Mouse (Mus musculus): ENCODE measurements at regions not wholly inside any gene's neighbourhood (a gene's known extent, or its start where the extent isn't known, plus 50 kb on each side); places are given as distances from the start of the nearest gene placed in this dataset.

- no peak for DNase-seq (ENCODE audit: inconsistent age in 2 of 2, low spot score in 1 of 2)
Observed at GRCm38 (mm10) chr13:101931264-101931663, 163.2 kb upstream of the Pik3r1 start.

- DNase-seq (ENCODE audit: inconsistent age in 2 of 2, low spot score in 1 of 2): no peak
Observed at GRCm38 (mm10) chr13:101931882-101932281, 163.9 kb upstream of the Pik3r1 start.

- DNase-seq (ENCODE audit: inconsistent age in 2 of 2, low spot score in 1 of 2): no peak
Observed at GRCm38 (mm10) chr13:101935843-101936242, 167.8 kb upstream of the Pik3r1 start.

GRCm38 (mm10) chr13:101954521-101954920 is 186.5 kb upstream of the Pik3r1 start:
- no peak for DNase-seq (ENCODE audit: inconsistent age in 2 of 2, low spot score in 1 of 2)

- no peak for DNase-seq (ENCODE audit: inconsistent age in 2 of 2, low spot score in 1 of 2)
Observed at GRCm38 (mm10) chr13:101955806-101956418, 187.9 kb upstream of the Pik3r1 start.

- peak; percentile 29 to 67 for DNase-seq (ENCODE audit: inconsistent age in 2 of 2, low spot score in 1 of 2)
Observed at GRCm38 (mm10) chr13:101957782-101958181, 189.8 kb upstream of the Pik3r1 start.

- no peak for DNase-seq (ENCODE audit: inconsistent age in 2 of 2, low spot score in 1 of 2)
Observed at GRCm38 (mm10) chr13:101965537-101965936, 197.5 kb upstream of the Pik3r1 start.

GRCm38 (mm10) chr13:101966799-101967397 is 198.9 kb upstream of the Pik3r1 start:
- no peak for DNase-seq (ENCODE audit: inconsistent age in 2 of 2, low spot score in 1 of 2)

- no peak for DNase-seq (ENCODE audit: inconsistent age in 2 of 2, low spot score in 1 of 2)
Observed at GRCm38 (mm10) chr13:101967466-101967865, 199.4 kb upstream of the Pik3r1 start.

GRCm38 (mm10) chr13:101976766-101977165 is 208.7 kb upstream of the Pik3r1 start:
- DNase-seq (ENCODE audit: inconsistent age in 2 of 2, low spot score in 1 of 2): no peak

GRCm38 (mm10) chr13:101980171-101980835 is 212.3 kb upstream of the Pik3r1 start:
- peak in 1 of 2 experiments; percentile 35 for DNase-seq (ENCODE audit: inconsistent age in 2 of 2, low spot score in 1 of 2)

- DNase-seq (ENCODE audit: inconsistent age in 2 of 2, low spot score in 1 of 2): no peak
Observed at GRCm38 (mm10) chr13:101988637-101989413, 220.8 kb upstream of the Pik3r1 start.

GRCm38 (mm10) chr13:101991729-101992128 is 223.7 kb upstream of the Pik3r1 start:
- no peak for DNase-seq (ENCODE audit: inconsistent age in 2 of 2, low spot score in 1 of 2)

GRCm38 (mm10) chr13:101994779-101995178 is 226.8 kb upstream of the Pik3r1 start:
- no peak for DNase-seq (ENCODE audit: inconsistent age in 2 of 2, low spot score in 1 of 2)

- DNase-seq (ENCODE audit: inconsistent age in 2 of 2, low spot score in 1 of 2): no peak
Observed at GRCm38 (mm10) chr13:101995529-101995928, 227.5 kb upstream of the Pik3r1 start.

- DNase-seq (ENCODE audit: inconsistent age in 2 of 2, low spot score in 1 of 2): no peak
Observed at GRCm38 (mm10) chr13:101996144-101996543, 228.1 kb upstream of the Pik3r1 start.

GRCm38 (mm10) chr13:101997415-101997814 is 229.4 kb upstream of the Pik3r1 start:
- no peak for DNase-seq (ENCODE audit: inconsistent age in 2 of 2, low spot score in 1 of 2)

- DNase-seq (ENCODE audit: inconsistent age in 2 of 2, low spot score in 1 of 2): no peak
Observed at GRCm38 (mm10) chr13:102006565-102006964, 238.5 kb upstream of the Pik3r1 start.

GRCm38 (mm10) chr13:102011965-102012364 is 243.9 kb upstream of the Pik3r1 start:
- DNase-seq (ENCODE audit: inconsistent age in 2 of 2, low spot score in 1 of 2): no peak

- no peak for DNase-seq (ENCODE audit: inconsistent age in 2 of 2, low spot score in 1 of 2)
Observed at GRCm38 (mm10) chr13:102014514-102014913, 246.5 kb upstream of the Pik3r1 start.

GRCm38 (mm10) chr13:102014958-102015357 is 246.9 kb upstream of the Pik3r1 start:
- no peak for DNase-seq (ENCODE audit: inconsistent age in 2 of 2, low spot score in 1 of 2)

GRCm38 (mm10) chr13:102016518-102016917 is 248.5 kb upstream of the Pik3r1 start:
- DNase-seq (ENCODE audit: inconsistent age in 2 of 2, low spot score in 1 of 2): no peak
